Mouse (Mus musculus) testis, adult 2 months (tissue): Measurements from ENCODE around the gene Cacna1d.

Experiments used
- CTCF ChIP-seq: fragments of 200-500 bp; IDR thresholded peaks from 2 replicates; pipeline ENCODE4 v1.5.1; 2012; ENCODE audit warnings: low read depth, mild to moderate bottlenecking, inconsistent platforms, low read length, moderate library complexity; ENCODE audit not compliant: control insufficient read depth, insufficient read depth, insufficient replicate concordance
- POLR2A ChIP-seq: fragments of 200-500 bp; IDR thresholded peaks from 2 replicates; pipeline ENCODE4 v1.6.1; 2012; ENCODE audit warnings: low read depth, mild to moderate bottlenecking, inconsistent platforms, low read length, moderate library complexity; ENCODE audit not compliant: control insufficient read depth

GRCm38 (mm10) chr14:30171008-30171407 lies 320.2 kb downstream of the Cacna1d start:
- no peak for TF ChIP-seq POLR2A
- TF ChIP-seq CTCF = no peak
